Mouse (Mus musculus) forelimb bud, embryonic 11.5 days (tissue): ENCODE measurements at regions not wholly inside any gene's neighbourhood (a gene's known extent, or its start where the extent isn't known, plus 50 kb on each side); places are given as distances from the start of the nearest gene placed in this dataset.
A peak's percentile ranks its signal among the peaks of the same experiment; 100 is the strongest.

Source experiments
- DNase-seq: peaks from one replicate; pipeline ENCODE4 v3.0.0-alpha.2; 2012; ENCODE audit warnings: low read depth, low spot score

- no peak for DNase-seq
Observed at GRCm38 (mm10) chr13:6255728-6256496, 292.0 kb upstream of the Pitrm1 start.

GRCm38 (mm10) chr13:6258456-6258855, 289.5 kb upstream of the Pitrm1 start:
- no peak for DNase-seq

- no peak for DNase-seq
Observed at GRCm38 (mm10) chr13:6260321-6260865, 287.6 kb upstream of the Pitrm1 start.

GRCm38 (mm10) chr13:6261458-6261857, 286.5 kb upstream of the Pitrm1 start:
- DNase-seq, result no peak

- no peak for DNase-seq
Observed at GRCm38 (mm10) chr13:6270546-6270945, 277.4 kb upstream of the Pitrm1 start.

- no peak for DNase-seq
Observed at GRCm38 (mm10) chr13:6272932-6273331, 275.0 kb upstream of the Pitrm1 start.

GRCm38 (mm10) chr13:6280073-6280472, 267.9 kb upstream of the Pitrm1 start:
- DNase-seq, result no peak

- DNase-seq, result no peak
Observed at GRCm38 (mm10) chr13:6288109-6288508, 259.8 kb upstream of the Pitrm1 start.

GRCm38 (mm10) chr13:6292098-6292497, 255.9 kb upstream of the Pitrm1 start:
- no peak for DNase-seq

- no peak for DNase-seq
Observed at GRCm38 (mm10) chr13:6305718-6306117, 242.2 kb upstream of the Pitrm1 start.

- peak; percentile 56 for DNase-seq
Observed at GRCm38 (mm10) chr13:6306616-6306988, 241.3 kb upstream of the Pitrm1 start.

GRCm38 (mm10) chr13:6306989-6307917, 240.7 kb upstream of the Pitrm1 start:
- DNase-seq, result no peak

- DNase-seq, result no peak
Observed at GRCm38 (mm10) chr13:6316201-6316600, 231.7 kb upstream of the Pitrm1 start.

- no peak for DNase-seq
Observed at GRCm38 (mm10) chr13:6323948-6324347, 224.0 kb upstream of the Pitrm1 start.

GRCm38 (mm10) chr13:6330320-6330950, 217.5 kb upstream of the Pitrm1 start:
- no peak for DNase-seq

- DNase-seq, result no peak
Observed at GRCm38 (mm10) chr13:6340157-6340556, 207.8 kb upstream of the Pitrm1 start.

GRCm38 (mm10) chr13:6341102-6341737, 206.7 kb upstream of the Pitrm1 start:
- no peak for DNase-seq

GRCm38 (mm10) chr13:6365169-6365568, 182.8 kb upstream of the Pitrm1 start:
- no peak for DNase-seq

GRCm38 (mm10) chr13:6367661-6368060, 180.3 kb upstream of the Pitrm1 start:
- DNase-seq, result no peak

- no peak for DNase-seq
Observed at GRCm38 (mm10) chr13:6374570-6375173, 173.3 kb upstream of the Pitrm1 start.

GRCm38 (mm10) chr13:6377919-6378318, 170.0 kb upstream of the Pitrm1 start:
- no peak for DNase-seq
